Mouse (Mus musculus) stomach, embryonic 14.5 days (tissue): ENCODE data around the gene Mfn1. TPM values are rescaled to one million over a fixed set of nuclear protein-coding genes. Genes with fewer than 3 reads are reported as not detected.

Experiments used
- ATAC-seq: fragments of 200-750 bp; cut with Nextera tagmentation; 2 replicates; pipeline ENCODE4 v1.8.0; 2017; ENCODE audit warnings: low read depth, moderate TSS enrichment; ENCODE audit not compliant: insufficient number of reproducible peaks, insufficient read depth, low FRiP score
- H3K27ac ChIP-seq: fragments of 300-500 bp; sonication (generic); 2 replicates; pipeline ENCODE4 v1.5.1; 2014; ENCODE audit warnings: mild to moderate bottlenecking, low read length, moderate library complexity, mixed read lengths
- H3K27me3 ChIP-seq: fragments of 300-500 bp; sonication (generic); 2 replicates; pipeline ENCODE4 v1.6.1; 2014; ENCODE audit warnings: low read length, control low read depth, mixed read lengths; ENCODE audit not compliant: control insufficient read depth, insufficient read depth
- H3K36me3 ChIP-seq: fragments of 300-500 bp; sonication (generic); 2 replicates; pipeline ENCODE4 v1.6.1; 2014; ENCODE audit warnings: mild to moderate bottlenecking, control low read depth, low read length, moderate library complexity, mixed read lengths; ENCODE audit not compliant: control insufficient read depth, insufficient read depth
- H3K4me1 ChIP-seq: fragments of 300-500 bp; sonication (generic); 2 replicates; pipeline ENCODE4 v1.6.1; 2014; ENCODE audit warnings: low read length, control low read depth, mixed read lengths; ENCODE audit not compliant: control insufficient read depth, insufficient read depth
- H3K4me2 ChIP-seq: fragments of 300-500 bp; sonication (generic); replicated peaks from 2 replicates; pipeline ENCODE4 v1.6.1; 2014; ENCODE audit warnings: low read depth, low read length, control low read depth
- H3K4me3 ChIP-seq: fragments of 300-500 bp; sonication (generic); 2 replicates; pipeline ENCODE4 v1.5.1; 2014; ENCODE audit warnings: low read depth, low read length, control low read depth
- H3K9ac ChIP-seq: fragments of 300-500 bp; sonication (generic); replicated peaks from 2 replicates; pipeline ENCODE4 v1.6.1; 2014; ENCODE audit warnings: low read depth, mild to moderate bottlenecking, control low read depth, low read length, moderate library complexity, mixed read lengths
- H3K9me3 ChIP-seq: fragments of 300-500 bp; sonication (generic); 2 replicates; pipeline ENCODE4 v1.6.1; 2016; ENCODE audit warnings: low read depth, low read length, control low read depth; ENCODE audit not compliant: control insufficient read depth
- WGBS: fragments of 180-500 bp; shearing (Covaris S2); extraction: QIAGEN DNeasy Blood & Tissue Kit; methylation state at CpG from one replicate; pipeline ENCODE4 v1.1.7; 2014; 5-methylcytosine and 5-hydroxymethylcytosine counted together
- polyA plus RNA-seq: library from polyadenylated mRNA; unstranded; fragments of >200 nt; fragmentation: Nextera tagmentation; extraction: Ambion mirVana; gene quantifications from 2 replicates; pipeline ENCODE4 v1.2.1, GENCODE M21; 2014

Mfn1 gene
- polyA plus RNA-seq, 1 experiment from 2014 or later: 30.3 TPM

DNA sequence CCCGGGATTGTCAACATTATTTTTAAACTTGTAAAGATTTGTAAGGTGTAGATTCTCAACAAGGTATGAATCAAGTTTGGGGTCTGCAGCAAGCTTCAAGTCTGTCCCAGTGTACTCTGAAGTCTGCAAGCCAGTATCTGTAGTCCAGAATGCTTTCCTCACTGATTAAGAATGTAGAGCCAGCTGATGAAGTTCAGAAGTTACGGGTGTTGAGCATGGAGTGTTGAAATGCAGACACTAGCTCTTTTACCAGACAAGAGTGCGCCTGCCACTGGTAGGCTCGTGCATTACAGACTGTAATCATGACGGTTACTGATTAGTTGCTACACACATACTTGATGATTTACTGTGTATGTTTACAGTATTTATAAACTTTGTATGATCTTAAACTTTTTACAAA is 49.5 kb downstream of the Mfn1 start:
- Histone ChIP-seq H3K27me3 (no peaks in the 10 kb centered on the region), H3K4me1 (no peaks in the 10 kb centered on the region), H3K4me2 (no peak overlapping the region), H3K9me3 (no peaks in the 10 kb centered on the region), H3K4me3 (no peak overlapping the region), H3K9ac (no peak overlapping the region), H3K27ac (no peak overlapping the region), H3K36me3 (peaks cover 29% of the 10 kb centered on the region; the same call in 1 of the 2 replicates)
- ATAC-seq: no peak
- 90% methylated on average over 5 of the region's 5 CpGs for WGBS

DNA sequence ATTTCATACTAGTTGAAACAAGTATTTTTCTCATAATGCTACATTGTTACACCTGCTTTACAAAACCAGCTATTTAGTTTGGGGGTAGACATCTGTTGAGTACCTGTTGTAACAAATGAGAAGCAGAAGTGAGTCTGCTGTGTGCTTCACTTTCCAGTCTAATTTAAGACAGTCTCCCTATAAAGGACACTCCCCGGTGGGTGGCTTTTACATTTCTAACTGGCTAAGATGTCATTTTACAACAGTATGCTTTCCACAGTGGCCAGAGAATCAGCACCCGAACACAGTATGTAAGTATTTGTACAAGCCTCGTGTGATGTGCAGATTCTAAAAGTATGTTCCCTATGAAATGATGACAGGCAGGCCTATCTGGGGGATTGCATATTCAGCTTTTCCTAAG is 51.5 kb downstream of the Mfn1 start:
- Histone ChIP-seq H3K27ac (no peak overlapping the region), H3K4me2 (no peak overlapping the region), H3K9me3 (no peaks in the 10 kb centered on the region), H3K36me3 (peaks cover 18% of the 10 kb centered on the region; the same call in 1 of the 2 replicates), H3K9ac (no peak overlapping the region), H3K27me3 (no peaks in the 10 kb centered on the region), H3K4me3 (no peak overlapping the region), H3K4me1 (no peaks in the 10 kb centered on the region)
- WGBS: 88% methylated on average over 3 of the region's 3 CpGs
- no peak for ATAC-seq

DNA sequence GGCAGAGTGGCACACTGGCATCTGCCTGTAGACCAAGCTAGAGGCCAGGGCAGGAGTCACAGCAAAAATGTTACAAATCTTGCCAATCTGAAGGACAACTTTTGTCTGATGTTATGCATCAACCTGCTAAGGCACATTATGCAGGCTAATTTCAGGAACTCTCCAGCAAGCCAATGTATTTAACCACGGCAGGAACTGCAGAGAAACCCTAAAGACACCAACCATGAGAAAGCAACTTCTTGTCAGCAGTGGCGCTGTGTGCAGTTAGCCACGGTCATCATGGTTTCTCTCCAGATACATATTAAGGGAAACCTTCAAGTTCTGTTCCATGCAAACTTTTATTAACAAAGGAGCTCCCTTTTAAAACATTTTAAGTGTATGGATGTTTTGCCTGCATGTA is 52.6 kb downstream of the Mfn1 start:
- Histone ChIP-seq H3K36me3 (peaks cover 20% of the 10 kb centered on the region; the same call in 1 of the 2 replicates), H3K4me3 (no peak overlapping the region), H3K27me3 (no peaks in the 10 kb centered on the region), H3K9me3 (no peaks in the 10 kb centered on the region), H3K4me1 (no peaks in the 10 kb centered on the region), H3K4me2 (no peak overlapping the region), H3K9ac (no peak overlapping the region), H3K27ac (no peak overlapping the region)
- 91% methylated on average over 3 of the region's 3 CpGs for WGBS
- no peak for ATAC-seq

DNA sequence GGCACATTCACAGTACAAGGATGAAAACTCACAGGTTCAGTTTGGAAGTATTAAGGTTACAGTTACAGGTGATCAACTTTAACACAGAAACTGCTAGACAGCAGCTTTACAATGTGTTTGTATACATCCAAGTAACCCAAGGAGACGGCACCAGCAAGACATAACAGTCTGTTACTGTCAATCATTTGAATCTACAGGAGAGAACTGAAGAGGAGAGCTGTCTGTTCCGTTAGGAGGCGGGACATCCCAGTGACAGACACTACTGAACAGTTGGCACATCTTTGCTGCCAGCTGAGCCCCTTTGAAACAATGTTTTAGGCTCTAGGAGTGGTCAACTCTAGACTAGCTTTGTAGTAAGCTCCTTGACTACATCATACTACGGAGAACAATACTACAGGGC is 54.2 kb downstream of the Mfn1 start:
- H3K4me2 ChIP-seq: no peak overlapping the region
- no peak for ATAC-seq
- WGBS: 88% methylated on average over 4 of the region's 4 CpGs
- no peak overlapping the region for H3K4me3 ChIP-seq
- H3K4me1 ChIP-seq: no peaks in the 10 kb centered on the region
- H3K9ac ChIP-seq: no peak overlapping the region
- no peak overlapping the region for H3K27ac ChIP-seq
- H3K9me3 ChIP-seq: no peaks in the 10 kb centered on the region
- H3K36me3 ChIP-seq: peaks cover 23% of the 10 kb centered on the region; the same call in 1 of the 2 replicates
- no peaks in the 10 kb centered on the region for H3K27me3 ChIP-seq

DNA sequence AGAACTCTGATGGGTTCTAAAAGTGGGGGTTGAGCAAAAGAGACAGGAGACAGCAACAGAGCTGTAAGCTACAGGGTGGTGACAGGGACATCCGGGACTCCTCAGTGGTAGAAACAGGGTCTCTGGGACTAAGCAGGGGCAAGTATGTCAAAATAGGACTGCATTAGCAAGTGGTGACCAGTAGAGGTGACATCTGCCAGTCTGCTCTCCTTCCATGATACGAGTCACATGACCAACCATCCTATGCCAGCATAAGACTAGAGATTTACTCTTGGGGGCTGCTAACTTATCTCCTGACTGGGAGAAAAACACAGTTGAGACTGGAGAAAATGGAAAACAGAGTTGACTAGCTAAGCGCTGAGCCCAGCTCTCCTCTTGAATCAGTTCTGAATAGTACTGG is 57.0 kb downstream of the Mfn1 start:
- 91% methylated on average over 3 of the region's 3 CpGs for WGBS
- H3K27me3 ChIP-seq: no peaks in the 10 kb centered on the region
- H3K4me3 ChIP-seq: no peak overlapping the region
- H3K27ac ChIP-seq: no peak overlapping the region
- ATAC-seq: no peak
- H3K4me2 ChIP-seq: no peak overlapping the region
- peaks cover 27% of the 10 kb centered on the region; the same call in 1 of the 2 replicates for H3K36me3 ChIP-seq
- H3K9ac ChIP-seq: no peak overlapping the region
- H3K4me1 ChIP-seq: no peaks in the 10 kb centered on the region
- H3K9me3 ChIP-seq: no peaks in the 10 kb centered on the region

DNA sequence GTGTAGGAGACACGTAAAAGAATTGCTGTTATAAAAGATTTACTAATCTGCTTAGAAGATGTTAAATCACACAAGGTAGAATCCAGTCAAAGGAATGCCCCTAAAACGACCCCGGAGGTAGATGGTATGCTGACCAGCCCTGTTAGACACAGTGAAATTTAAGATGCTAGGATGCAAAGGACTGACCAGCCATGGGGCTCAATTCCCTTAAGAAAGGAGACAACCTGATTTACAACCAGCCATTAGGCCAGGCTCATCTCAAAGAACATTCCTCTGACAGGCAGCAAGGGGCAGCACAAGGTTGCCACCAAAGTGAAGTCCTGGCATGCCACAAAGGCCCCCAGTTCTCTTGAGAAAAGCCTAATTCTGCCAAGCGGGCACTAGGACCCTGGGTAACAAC is 65.8 kb downstream of the Mfn1 start:
- H3K27ac ChIP-seq: no peak overlapping the region
- no peak overlapping the region for H3K9ac ChIP-seq
- H3K27me3 ChIP-seq: no peaks in the 10 kb centered on the region
- no peak overlapping the region for H3K4me2 ChIP-seq
- 54% methylated on average over 4 of the region's 4 CpGs for WGBS
- no peaks in the 10 kb centered on the region for H3K4me1 ChIP-seq
- no peaks in the 10 kb centered on the region for H3K36me3 ChIP-seq
- H3K4me3 ChIP-seq: no peak overlapping the region
- no peaks in the 10 kb centered on the region for H3K9me3 ChIP-seq
- no peak for ATAC-seq

DNA sequence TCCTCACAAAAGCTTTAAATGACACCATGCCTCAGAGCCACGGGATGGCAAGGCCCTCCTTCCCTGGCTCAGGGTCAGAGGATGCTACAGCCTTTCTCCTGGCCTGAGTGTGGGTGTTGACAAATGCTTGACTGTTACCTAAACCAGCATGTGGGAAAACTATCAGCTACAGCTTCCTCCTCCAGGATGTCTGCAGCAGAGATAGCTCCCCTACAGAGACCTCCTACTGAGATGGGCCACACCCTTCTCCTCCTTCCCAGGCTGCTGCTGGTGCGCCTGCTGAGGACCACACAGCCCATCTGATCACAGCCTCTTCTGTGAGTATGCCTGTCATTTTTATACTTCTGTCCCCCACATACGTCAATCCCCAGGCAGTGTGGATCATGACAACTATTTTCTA is 70.1 kb downstream of the Mfn1 start:
- no peaks in the 10 kb centered on the region for H3K36me3 ChIP-seq
- H3K4me1 ChIP-seq: no peaks in the 10 kb centered on the region
- no peak overlapping the region for H3K27ac ChIP-seq
- no peak overlapping the region for H3K4me3 ChIP-seq
- no peak overlapping the region for H3K4me2 ChIP-seq
- H3K9me3 ChIP-seq: no peaks in the 10 kb centered on the region
- no peaks in the 10 kb centered on the region for H3K27me3 ChIP-seq
- no peak overlapping the region for H3K9ac ChIP-seq
- 61% methylated on average over 3 of the region's 3 CpGs for WGBS
- ATAC-seq: no peak

DNA sequence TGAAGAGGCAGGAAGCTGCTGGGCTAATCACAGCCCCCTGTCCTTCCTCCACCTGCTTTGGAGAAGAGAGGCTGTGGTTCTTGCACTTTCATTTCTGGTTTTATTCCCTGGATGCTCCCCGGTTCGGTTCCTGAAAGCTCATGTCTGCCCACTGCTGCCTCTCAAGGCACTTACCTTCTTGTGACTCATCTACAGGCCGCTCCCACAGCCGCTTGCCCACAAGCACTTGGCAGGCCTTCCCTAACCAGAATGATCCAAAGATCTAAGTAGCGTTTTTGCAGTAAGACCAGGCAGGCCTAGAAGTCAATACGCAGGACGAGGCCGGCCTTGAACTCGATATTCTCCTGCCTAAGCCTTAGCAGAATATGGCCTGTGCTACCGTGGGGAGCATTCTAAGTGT is 71.8 kb downstream of the Mfn1 start:
- no peak for ATAC-seq
- Histone ChIP-seq H3K4me2 (no peak overlapping the region), H3K4me3 (no peak overlapping the region), H3K27me3 (no peaks in the 10 kb centered on the region), H3K36me3 (no peaks in the 10 kb centered on the region), H3K9ac (no peak overlapping the region), H3K4me1 (no peaks in the 10 kb centered on the region), H3K27ac (no peak overlapping the region), H3K9me3 (no peaks in the 10 kb centered on the region)
- 92% methylated on average over 10 of the region's 10 CpGs for WGBS

DNA sequence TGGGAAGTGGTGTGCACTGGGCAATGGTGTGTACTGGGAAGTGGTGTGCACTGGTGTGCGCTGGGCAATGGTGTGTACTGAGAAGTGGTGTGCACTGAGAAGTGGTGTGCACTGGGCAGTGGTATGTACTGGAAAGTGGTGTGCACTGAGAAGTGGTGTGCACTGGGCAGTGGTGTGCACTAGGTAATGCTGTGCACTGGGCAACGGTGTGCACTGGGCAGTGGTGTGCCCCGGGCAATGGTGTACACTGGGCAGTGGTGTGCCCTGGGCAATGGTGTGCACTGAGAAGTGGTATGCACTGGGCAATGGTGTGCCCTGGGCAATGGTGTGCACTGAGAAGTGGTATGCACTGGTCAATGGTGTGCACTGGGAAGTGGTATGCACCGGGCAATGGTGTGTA is 80.0 kb downstream of the Mfn1 start:
- Histone ChIP-seq H3K4me3 (no peak overlapping the region), H3K36me3 (no peaks in the 10 kb centered on the region), H3K9ac (no peak overlapping the region), H3K4me2 (no peak overlapping the region), H3K9me3 (no peaks in the 10 kb centered on the region), H3K27ac (no peak overlapping the region), H3K27me3 (no peaks in the 10 kb centered on the region), H3K4me1 (no peaks in the 10 kb centered on the region)
- 99% methylated on average over 4 of the region's 4 CpGs for WGBS
- no peak; the same call in 1 of the 2 replicates for ATAC-seq
